Mouse (Mus musculus): ENCODE results near the gene Fam81a.

Gene Fam81a

GRCm38 (mm10) chr9:70088041-70088785, 54.1 kb downstream of the Fam81a start:
- no peak for DNase-seq (ENCODE audit: low read depth, low spot score)
- Histone ChIP-seq H3K36me3 (ENCODE audit: control insufficient read depth, insufficient read depth, low read length, poor library complexity, severe bottlenecking) (no peaks in the 10 kb centered on the region), H3K27me3 (ENCODE audit: control insufficient read depth, insufficient read depth, low read length, poor library complexity, severe bottlenecking) (no peaks in the 10 kb centered on the region; the same call in 1 of the 2 replicates)

DNA sequence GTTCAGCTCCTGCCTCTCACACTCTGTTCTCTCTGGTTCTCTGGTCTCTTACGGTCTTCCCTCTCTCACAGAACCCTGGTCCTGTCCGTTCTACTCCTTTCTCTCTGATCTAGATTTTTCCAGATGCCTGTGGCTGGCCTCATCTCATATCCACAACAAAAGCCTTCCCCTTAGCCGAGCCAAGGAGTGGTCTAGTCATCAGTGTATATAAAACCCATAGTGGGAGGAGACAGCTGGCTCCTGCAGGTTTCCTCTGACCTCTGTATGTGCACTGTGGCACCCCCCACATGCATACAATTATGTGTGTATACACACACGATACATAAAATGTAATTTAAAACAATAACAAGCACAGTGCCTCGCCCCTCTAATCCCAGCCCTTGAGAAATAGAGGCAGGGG, 55.0 kb downstream of the Fam81a start:
- Histone ChIP-seq H3K36me3 (ENCODE audit: control insufficient read depth, insufficient read depth, low read length, poor library complexity, severe bottlenecking) (no peaks in the 10 kb centered on the region), H3K27me3 (ENCODE audit: control insufficient read depth, insufficient read depth, low read length, poor library complexity, severe bottlenecking) (no peaks in the 10 kb centered on the region; the same call in 1 of the 2 replicates)
- DNase-seq (ENCODE audit: low read depth, low spot score), result no peak

DNA sequence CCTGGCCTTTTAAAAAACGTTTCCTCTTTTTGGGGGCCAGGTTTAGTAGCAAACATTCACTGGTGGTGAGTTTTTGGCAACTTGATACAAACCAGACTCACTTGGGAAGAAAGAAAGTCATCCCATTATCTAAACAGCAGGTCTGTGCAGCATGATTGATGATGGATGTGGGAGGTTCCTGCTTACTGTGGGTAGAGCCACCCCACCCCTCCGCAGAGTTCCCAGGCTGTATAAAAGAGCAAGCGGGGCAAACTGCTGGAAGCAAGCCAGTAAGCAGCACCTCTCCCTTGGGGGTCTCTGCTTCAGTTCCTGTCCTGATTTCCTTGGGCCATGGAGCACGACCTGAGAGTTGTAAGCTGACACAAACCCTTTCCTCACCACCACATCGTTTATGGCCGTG, 56.3 kb downstream of the Fam81a start:
- H3K36me3 ChIP-seq (ENCODE audit: control insufficient read depth, insufficient read depth, low read length, poor library complexity, severe bottlenecking), result no peaks in the 10 kb centered on the region

GRCm38 (mm10) chr9:70084107-70084506, 58.3 kb downstream of the Fam81a start:
- peak; percentile 39 for DNase-seq (ENCODE audit: low read depth, low spot score)
- H3K36me3 ChIP-seq (ENCODE audit: control insufficient read depth, insufficient read depth, low read length, poor library complexity, severe bottlenecking), result no peaks in the 10 kb centered on the region
- no peaks in the 10 kb centered on the region; the same call in 1 of the 2 replicates for H3K27me3 ChIP-seq (ENCODE audit: control insufficient read depth, insufficient read depth, low read length, poor library complexity, severe bottlenecking)

More for the DNA sequence above, 56.3 kb downstream of the Fam81a start:
- H3K27me3 ChIP-seq (ENCODE audit: control insufficient read depth, insufficient read depth, low read length, poor library complexity, severe bottlenecking), result no peaks in the 10 kb centered on the region; the same call in 1 of the 2 replicates
- DNase-seq (ENCODE audit: low read depth, low spot score), result no peak

GRCm38 (mm10) chr9:70082357-70083204, 59.8 kb downstream of the Fam81a start:
- no peaks in the 10 kb centered on the region for H3K27me3 ChIP-seq (ENCODE audit: control insufficient read depth, insufficient read depth, low read length, poor library complexity, severe bottlenecking)
- no peak for DNase-seq (ENCODE audit: low read depth, low spot score)
- H3K36me3 ChIP-seq (ENCODE audit: control insufficient read depth, insufficient read depth, low read length, poor library complexity, severe bottlenecking), result no peaks in the 10 kb centered on the region

DNA sequence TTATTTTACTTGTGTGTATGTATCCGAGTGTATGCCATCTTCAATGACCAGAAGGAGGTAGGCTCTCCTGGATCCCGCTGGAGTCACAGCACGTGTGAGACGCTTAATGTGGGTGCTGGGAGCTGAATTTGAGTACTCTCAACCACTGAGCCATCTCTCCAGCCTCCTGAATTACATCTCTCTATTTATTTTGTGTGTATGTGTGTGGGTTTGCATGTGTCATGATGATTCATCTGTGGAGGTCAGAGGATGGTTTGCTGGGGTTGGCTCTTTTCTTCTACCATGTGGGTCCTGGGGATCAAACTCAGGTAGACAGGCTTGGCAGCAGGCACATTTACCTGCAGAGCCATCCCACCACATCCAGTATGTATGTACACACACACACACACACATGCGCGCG, 60.6 kb downstream of the Fam81a start:
- H3K36me3 ChIP-seq (ENCODE audit: control insufficient read depth, insufficient read depth, low read length, poor library complexity, severe bottlenecking), result no peaks in the 10 kb centered on the region
- no peak for DNase-seq (ENCODE audit: low read depth, low spot score)
- no peaks in the 10 kb centered on the region for H3K27me3 ChIP-seq (ENCODE audit: control insufficient read depth, insufficient read depth, low read length, poor library complexity, severe bottlenecking)

GRCm38 (mm10) chr9:70080976-70081375, 61.4 kb downstream of the Fam81a start:
- peak; percentile 77 for DNase-seq (ENCODE audit: low read depth, low spot score)
- Histone ChIP-seq H3K36me3 (ENCODE audit: control insufficient read depth, insufficient read depth, low read length, poor library complexity, severe bottlenecking) (no peaks in the 10 kb centered on the region), H3K27me3 (ENCODE audit: control insufficient read depth, insufficient read depth, low read length, poor library complexity, severe bottlenecking) (no peaks in the 10 kb centered on the region)

DNA sequence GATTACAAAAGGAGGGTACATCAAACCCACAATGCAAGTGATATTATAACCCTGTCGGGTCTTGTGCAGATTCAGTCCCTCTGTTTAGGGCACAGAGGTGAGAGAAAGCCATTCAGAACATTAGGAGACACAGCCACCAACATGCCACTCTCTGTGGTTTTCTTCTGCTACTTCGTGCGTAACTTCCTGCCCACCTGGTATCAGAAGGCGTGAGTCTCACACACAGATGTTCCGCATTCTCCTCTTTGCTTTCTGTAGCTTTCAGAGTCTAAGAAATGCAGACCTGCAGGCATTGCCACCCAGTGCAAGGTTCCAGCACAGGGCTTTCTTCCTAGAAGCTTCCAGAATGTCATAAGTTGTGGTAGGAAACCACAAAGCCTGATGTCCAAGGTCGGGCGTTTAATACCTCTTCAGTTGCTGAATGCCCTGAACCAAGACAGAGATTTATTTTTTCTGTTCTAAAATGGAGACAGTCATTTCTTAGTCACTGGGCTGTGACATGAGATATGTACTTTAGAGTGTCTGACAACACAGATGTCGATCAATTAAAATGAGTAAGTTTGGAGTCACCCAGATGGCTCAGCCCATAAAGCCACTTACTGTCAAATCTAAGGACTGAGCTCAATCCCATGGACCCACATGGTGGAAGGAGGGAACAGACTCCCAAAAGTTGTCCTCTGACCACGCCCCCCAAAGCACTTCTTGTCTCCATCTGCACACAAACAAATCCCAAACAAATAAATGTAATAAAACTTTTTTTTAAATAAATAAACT, 62.1 kb downstream of the Fam81a start:
- Histone ChIP-seq H3K27me3 (ENCODE audit: control insufficient read depth, insufficient read depth, low read length, poor library complexity, severe bottlenecking) (no peaks in the 10 kb centered on the region), H3K36me3 (ENCODE audit: control insufficient read depth, insufficient read depth, low read length, poor library complexity, severe bottlenecking) (no peaks in the 10 kb centered on the region)
- DNase-seq (ENCODE audit: low read depth, low spot score), result peak; percentile 89

GRCm38 (mm10) chr9:70078034-70078433, 64.3 kb downstream of the Fam81a start:
- no peaks in the 10 kb centered on the region for H3K27me3 ChIP-seq (ENCODE audit: control insufficient read depth, insufficient read depth, low read length, poor library complexity, severe bottlenecking)
- no peaks in the 10 kb centered on the region for H3K36me3 ChIP-seq (ENCODE audit: control insufficient read depth, insufficient read depth, low read length, poor library complexity, severe bottlenecking)
- no peak for DNase-seq (ENCODE audit: low read depth, low spot score)

- no peak for DNase-seq (ENCODE audit: low read depth, low spot score)
- Histone ChIP-seq H3K27me3 (ENCODE audit: control insufficient read depth, insufficient read depth, low read length, poor library complexity, severe bottlenecking) (no peaks in the 10 kb centered on the region), H3K36me3 (ENCODE audit: control insufficient read depth, insufficient read depth, low read length, poor library complexity, severe bottlenecking) (no peaks in the 10 kb centered on the region)
Observed at GRCm38 (mm10) chr9:70077170-70077569, 65.2 kb downstream of the Fam81a start.

- no peak for DNase-seq (ENCODE audit: low read depth, low spot score)
- Histone ChIP-seq H3K27me3 (ENCODE audit: control insufficient read depth, insufficient read depth, low read length, poor library complexity, severe bottlenecking) (no peaks in the 10 kb centered on the region), H3K36me3 (ENCODE audit: control insufficient read depth, insufficient read depth, low read length, poor library complexity, severe bottlenecking) (no peaks in the 10 kb centered on the region)
Observed at GRCm38 (mm10) chr9:70072387-70072786, 70.0 kb downstream of the Fam81a start.

- H3K27me3 ChIP-seq (ENCODE audit: control insufficient read depth, insufficient read depth, low read length, poor library complexity, severe bottlenecking), result no peaks in the 10 kb centered on the region
Observed at GRCm38 (mm10) chr9:70069961-70070435, 72.4 kb downstream of the Fam81a start.

GRCm38 (mm10) chr9:70067497-70067896, 74.9 kb downstream of the Fam81a start:
- H3K36me3 ChIP-seq (ENCODE audit: control insufficient read depth, insufficient read depth, low read length, poor library complexity, severe bottlenecking), result no peaks in the 10 kb centered on the region
- DNase-seq (ENCODE audit: low read depth, low spot score), result no peak
- no peaks in the 10 kb centered on the region for H3K27me3 ChIP-seq (ENCODE audit: control insufficient read depth, insufficient read depth, low read length, poor library complexity, severe bottlenecking)

More at GRCm38 (mm10) chr9:70069961-70070435, 72.4 kb downstream of the Fam81a start:
- no peaks in the 10 kb centered on the region for H3K36me3 ChIP-seq (ENCODE audit: control insufficient read depth, insufficient read depth, low read length, poor library complexity, severe bottlenecking)
- no peak for DNase-seq (ENCODE audit: low read depth, low spot score)

DNA sequence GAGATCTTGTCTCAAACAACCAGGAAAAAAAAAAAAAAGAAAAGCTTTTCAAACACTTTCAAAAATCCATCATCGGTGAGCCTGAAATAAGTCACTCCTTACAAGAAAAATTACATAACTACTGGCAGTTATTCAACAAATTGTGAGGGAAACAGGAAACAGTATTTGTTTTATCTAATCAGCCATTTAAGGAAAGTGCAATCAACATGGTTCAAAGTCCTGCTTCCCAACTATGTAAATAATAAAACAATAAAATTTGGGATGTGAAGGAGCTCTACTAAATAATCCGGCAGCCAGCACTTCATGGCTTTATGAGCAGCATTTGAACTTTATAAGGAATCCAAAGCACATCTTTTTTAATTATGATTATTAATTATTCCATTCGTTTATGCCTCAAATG, 80.3 kb downstream of the Fam81a start:
- no peak for DNase-seq (ENCODE audit: low read depth, low spot score)
- Histone ChIP-seq H3K27me3 (ENCODE audit: control insufficient read depth, insufficient read depth, low read length, poor library complexity, severe bottlenecking) (no peaks in the 10 kb centered on the region), H3K36me3 (ENCODE audit: control insufficient read depth, insufficient read depth, low read length, poor library complexity, severe bottlenecking) (no peaks in the 10 kb centered on the region)

Measured in splenic B cell, adult 2 months (primary cell).